Mouse (Mus musculus): ENCODE measurements around the gene Rpl18a. TPM values are rescaled to one million over a fixed set of nuclear protein-coding genes. Genes with fewer than 3 reads are reported as not detected.

The Rpl18a gene
- polyA plus RNA-seq, 1 experiment = 7,420 TPM

DNA sequence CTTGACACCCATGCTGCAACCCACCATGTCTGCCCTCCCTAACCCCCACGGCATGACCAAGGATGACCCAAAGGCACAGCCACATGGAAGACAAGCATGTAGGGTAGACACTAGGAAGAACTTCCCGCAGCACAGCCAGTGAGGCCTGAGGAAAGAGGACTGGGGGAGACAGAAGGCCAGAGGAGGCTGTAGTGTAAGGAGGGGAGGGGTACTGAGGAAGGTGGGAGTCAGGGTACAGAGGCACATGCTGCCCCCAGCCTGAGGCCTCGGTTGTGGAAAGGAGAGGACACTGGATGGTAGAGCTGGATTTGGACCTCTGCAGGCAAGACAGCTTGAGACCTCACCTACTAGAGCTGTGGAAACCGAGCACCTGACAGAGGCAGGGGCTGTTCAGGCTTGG, 46.3 kb downstream of the Rpl18a start:
- H3K27me3 ChIP-seq (ENCODE audit: control insufficient read depth, insufficient read depth, low read length) = no peaks in the 10 kb centered on the region
- no peak for TF ChIP-seq CTCF (IDR thresholded peaks at IDR 0.05; ENCODE audit: borderline replicate concordance, control insufficient read depth, extremely low read depth, insufficient read depth, low read length, poor library complexity)
- no peak for TF ChIP-seq POLR2A (IDR thresholded peaks at IDR 0.05; ENCODE audit: control insufficient read depth, extremely low read depth, insufficient read depth, low read length, poor library complexity)
- H3K4me1 ChIP-seq (replicated peaks; ENCODE audit: control insufficient read depth, insufficient read depth, low read length) = no peaks in the 10 kb centered on the region
- H3K36me3 ChIP-seq (ENCODE audit: control insufficient read depth, insufficient read depth, low read length) = no peaks in the 10 kb centered on the region
- no peak for DNase-seq
- no peak overlapping the region for H3K4me3 ChIP-seq (ENCODE audit: control insufficient read depth, insufficient read depth, low read length)
- no peak overlapping the region for H3K27ac ChIP-seq (ENCODE audit: control insufficient read depth, insufficient read depth, low read length)
- WGBS = 95% methylated on average over 4 of the region's 4 CpGs

DNA sequence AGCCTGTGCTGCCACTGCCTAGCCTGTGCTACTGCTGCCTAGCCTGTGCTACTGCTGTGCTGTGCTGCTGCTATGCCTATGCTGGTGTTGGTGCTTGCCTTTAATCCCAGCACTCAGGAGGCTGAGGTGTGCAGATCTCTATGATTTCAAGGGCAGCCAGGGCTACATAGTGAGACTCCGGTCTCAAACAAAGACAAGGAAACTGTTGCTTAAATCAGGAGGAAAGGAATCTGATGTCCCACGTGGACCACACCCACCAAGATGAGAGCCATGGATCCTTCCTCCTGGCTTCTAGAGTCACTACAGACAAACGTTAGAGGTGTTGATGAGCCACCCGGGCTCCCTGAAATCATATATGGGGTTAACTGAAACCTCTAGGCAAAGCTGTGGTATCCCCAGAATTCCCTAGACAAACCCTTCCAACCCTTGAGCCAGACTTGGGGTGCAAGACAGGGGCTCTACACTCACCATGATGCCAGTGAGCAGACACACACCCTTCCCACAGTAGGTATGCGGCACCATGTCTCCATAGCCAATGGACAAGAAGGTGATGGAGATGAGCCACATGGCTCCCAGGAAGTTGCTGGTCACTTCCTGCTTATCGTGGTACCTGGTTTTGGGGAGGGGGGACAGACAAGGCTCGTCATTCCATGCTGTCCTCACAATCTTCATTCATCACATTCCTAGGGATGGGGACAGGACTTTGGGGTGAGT, 46.9 kb downstream of the Rpl18a start:
- H3K36me3 ChIP-seq (ENCODE audit: control insufficient read depth, insufficient read depth, low read length) = no peaks in the 10 kb centered on the region
- TF ChIP-seq POLR2A (IDR thresholded peaks at IDR 0.05; ENCODE audit: control insufficient read depth, extremely low read depth, insufficient read depth, low read length, poor library complexity) (no peak), CTCF (IDR thresholded peaks at IDR 0.05; ENCODE audit: borderline replicate concordance, control insufficient read depth, extremely low read depth, insufficient read depth, low read length, poor library complexity) (no peak)
- H3K27ac ChIP-seq (ENCODE audit: control insufficient read depth, insufficient read depth, low read length) = no peak overlapping the region
- WGBS = 85% methylated on average over 7 of the region's 7 CpGs
- no peak overlapping the region for H3K4me3 ChIP-seq (ENCODE audit: control insufficient read depth, insufficient read depth, low read length)
- no peak for DNase-seq
- H3K4me1 ChIP-seq (replicated peaks; ENCODE audit: control insufficient read depth, insufficient read depth, low read length) = no peaks in the 10 kb centered on the region
- H3K27me3 ChIP-seq (ENCODE audit: control insufficient read depth, insufficient read depth, low read length) = no peaks in the 10 kb centered on the region

DNA sequence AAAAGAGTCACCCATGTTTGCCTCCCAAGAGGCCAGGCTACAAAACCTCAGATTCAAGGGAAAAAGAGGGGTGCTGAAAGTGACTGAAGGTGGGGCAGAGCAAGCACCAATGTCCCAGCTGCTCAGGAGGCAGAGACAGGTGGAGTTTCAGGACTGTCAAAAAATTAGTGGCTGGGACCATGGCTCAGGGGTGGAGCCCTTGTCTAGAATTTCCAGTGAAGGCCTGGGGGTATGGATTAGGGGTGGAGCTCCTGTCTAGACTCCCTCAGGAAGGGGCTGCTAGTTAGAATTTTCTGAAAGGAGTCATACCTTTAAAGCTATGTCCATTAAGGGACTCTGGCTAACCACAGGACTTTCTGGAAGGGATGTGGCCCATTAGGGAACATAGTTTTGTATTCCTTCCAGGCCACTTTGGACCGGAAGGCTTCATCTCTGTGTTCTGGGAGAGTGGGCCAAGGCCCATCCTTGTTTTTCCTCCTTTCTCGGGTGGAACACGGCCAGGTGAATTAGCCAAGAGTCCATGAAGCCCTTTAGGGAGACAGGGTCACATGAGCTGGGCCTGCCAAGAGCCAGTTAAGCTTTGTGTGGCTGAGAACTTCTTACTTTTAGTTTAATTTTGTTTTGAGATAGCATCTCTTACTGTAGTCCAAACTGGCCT, 47.8 kb downstream of the Rpl18a start:
- WGBS = 88% methylated on average over 3 of the region's 3 CpGs

DNA sequence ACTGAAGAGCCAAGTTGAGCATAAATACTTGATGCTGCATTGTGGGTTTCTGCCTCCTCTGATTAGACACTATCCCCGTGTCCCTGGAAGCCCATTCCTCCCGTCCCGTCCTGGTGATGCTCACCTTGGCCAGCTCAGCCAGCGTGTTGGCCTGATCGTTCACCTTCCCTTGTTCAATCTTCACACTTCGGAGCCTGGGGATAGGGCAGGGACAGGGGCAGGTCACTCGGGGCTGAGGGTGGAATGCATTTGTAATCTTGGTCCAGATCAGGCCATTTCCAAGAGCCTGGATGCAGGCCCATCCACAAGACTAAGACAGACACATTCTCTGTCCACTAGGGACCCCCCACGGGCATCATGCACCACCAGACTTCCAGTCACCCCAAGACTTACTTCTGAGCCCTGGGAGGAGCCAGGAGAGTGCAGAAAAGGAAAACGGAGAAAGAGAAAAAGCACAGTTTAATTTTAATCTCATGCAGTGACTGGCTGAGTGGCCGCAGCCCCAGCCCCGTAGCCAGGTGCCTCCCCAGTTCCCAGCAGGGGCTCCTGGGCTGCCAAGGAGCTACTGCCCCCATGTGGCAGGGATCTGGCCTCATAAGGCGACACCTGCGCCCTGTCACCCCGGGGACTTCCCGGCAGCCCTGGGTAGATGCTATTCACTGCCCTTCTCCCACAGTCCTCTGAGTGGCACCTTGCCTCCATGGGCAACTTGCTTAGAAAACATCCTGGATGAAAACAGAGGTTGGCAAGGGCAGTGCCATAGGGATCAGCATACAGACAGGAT, 50.6 kb downstream of the Rpl18a start:
- H3K4me3 ChIP-seq (ENCODE audit: control insufficient read depth, insufficient read depth, low read length) = no peak overlapping the region
- peak; percentile 58 for DNase-seq
- H3K27ac ChIP-seq (ENCODE audit: control insufficient read depth, insufficient read depth, low read length) = no peak overlapping the region
- WGBS = 52% methylated on average over 15 of the region's 15 CpGs
- H3K4me1 ChIP-seq (replicated peaks; ENCODE audit: control insufficient read depth, insufficient read depth, low read length) = peaks cover 3% of the 10 kb centered on the region
- peak; percentile 45; the same call in 1 of the 2 replicates for TF ChIP-seq CTCF (IDR thresholded peaks at IDR 0.05; ENCODE audit: borderline replicate concordance, control insufficient read depth, extremely low read depth, insufficient read depth, low read length, poor library complexity)
- no peak for TF ChIP-seq POLR2A (IDR thresholded peaks at IDR 0.05; ENCODE audit: control insufficient read depth, extremely low read depth, insufficient read depth, low read length, poor library complexity)
- H3K36me3 ChIP-seq (ENCODE audit: control insufficient read depth, insufficient read depth, low read length) = no peaks in the 10 kb centered on the region
- no peaks in the 10 kb centered on the region for H3K27me3 ChIP-seq (ENCODE audit: control insufficient read depth, insufficient read depth, low read length)

More for the DNA sequence above, 47.8 kb downstream of the Rpl18a start:
- no peaks in the 10 kb centered on the region for H3K36me3 ChIP-seq (ENCODE audit: control insufficient read depth, insufficient read depth, low read length)
- H3K4me3 ChIP-seq (ENCODE audit: control insufficient read depth, insufficient read depth, low read length) = no peak overlapping the region
- TF ChIP-seq POLR2A (IDR thresholded peaks at IDR 0.05; ENCODE audit: control insufficient read depth, extremely low read depth, insufficient read depth, low read length, poor library complexity) (no peak), CTCF (IDR thresholded peaks at IDR 0.05; ENCODE audit: borderline replicate concordance, control insufficient read depth, extremely low read depth, insufficient read depth, low read length, poor library complexity) (no peak)
- H3K27me3 ChIP-seq (ENCODE audit: control insufficient read depth, insufficient read depth, low read length) = no peaks in the 10 kb centered on the region
- no peak overlapping the region for H3K27ac ChIP-seq (ENCODE audit: control insufficient read depth, insufficient read depth, low read length)
- no peaks in the 10 kb centered on the region for H3K4me1 ChIP-seq (replicated peaks; ENCODE audit: control insufficient read depth, insufficient read depth, low read length)
- no peak for DNase-seq

DNA sequence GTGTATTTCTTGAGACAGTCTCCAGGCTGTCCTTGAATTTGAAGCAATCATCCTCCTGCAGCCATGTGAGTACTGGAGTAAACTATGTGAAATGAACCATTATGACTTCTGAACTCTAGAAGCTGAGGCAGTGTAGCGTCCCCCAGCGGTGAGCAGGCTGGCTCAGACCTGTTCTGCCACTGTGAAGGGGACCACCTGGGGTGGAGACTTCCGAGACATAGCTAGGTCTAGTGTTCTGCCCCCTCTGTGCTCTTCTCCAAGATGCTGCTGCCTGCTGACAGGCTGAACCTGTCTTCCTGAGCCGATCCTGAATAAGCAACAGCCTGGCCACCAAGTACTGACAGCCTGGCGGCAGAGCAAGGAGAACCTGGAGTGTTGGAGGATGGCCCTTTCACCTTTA, 52.1 kb downstream of the Rpl18a start:
- 81% methylated on average over 5 of the region's 5 CpGs for WGBS
- no peak for DNase-seq
- Histone ChIP-seq H3K27ac (ENCODE audit: control insufficient read depth, insufficient read depth, low read length) (no peak overlapping the region), H3K36me3 (ENCODE audit: control insufficient read depth, insufficient read depth, low read length) (no peaks in the 10 kb centered on the region), H3K4me3 (ENCODE audit: control insufficient read depth, insufficient read depth, low read length) (no peak overlapping the region), H3K27me3 (ENCODE audit: control insufficient read depth, insufficient read depth, low read length) (no peaks in the 10 kb centered on the region), H3K4me1 (replicated peaks; ENCODE audit: control insufficient read depth, insufficient read depth, low read length) (peaks cover 8% of the 10 kb centered on the region)
- no peak for TF ChIP-seq POLR2A (IDR thresholded peaks at IDR 0.05; ENCODE audit: control insufficient read depth, extremely low read depth, insufficient read depth, low read length, poor library complexity)
- TF ChIP-seq CTCF (IDR thresholded peaks at IDR 0.05; ENCODE audit: borderline replicate concordance, control insufficient read depth, extremely low read depth, insufficient read depth, low read length, poor library complexity) = no peak

Other genes starting within 250 kb of the Rpl18a start
- 40.7 and 41.9 TPM in 2 replicates for gene Pgpep1, start 237.0 kb downstream of the Rpl18a start, polyA plus RNA-seq (2012; rRNA removed)
- gene Lsm4, start 224.2 kb downstream of the Rpl18a start, polyA plus RNA-seq (2012; rRNA removed) = 192 and 199 TPM in 2 replicates
- 540 and 792 TPM in 2 replicates for gene Jund, start 198.5 kb downstream of the Rpl18a start, polyA plus RNA-seq (2012; rRNA removed)
- 0.19 and 0.28 TPM in 2 replicates for gene Iqcn, start 194.0 kb downstream of the Rpl18a start, polyA plus RNA-seq (2012; rRNA removed)
- 0.48 and 0.50 TPM in 2 replicates for gene Gm3336, start 178.9 kb downstream of the Rpl18a start, polyA plus RNA-seq (2012; rRNA removed)
- gene Pde4c, start 173.7 kb downstream of the Rpl18a start, polyA plus RNA-seq (2012; rRNA removed) = 4.9 and 6.2 TPM in 2 replicates
- gene Rab3a, start 142.7 kb downstream of the Rpl18a start, polyA plus RNA-seq (2012; rRNA removed) = 17.8 and 20.8 TPM in 2 replicates
- gene Mpv17l2, start 136.5 kb downstream of the Rpl18a start, polyA plus RNA-seq (2012; rRNA removed) = 72.9 and 103 TPM in 2 replicates
- gene Pik3r2, start 120.7 kb downstream of the Rpl18a start, polyA plus RNA-seq (2012; rRNA removed) = 124 and 136 TPM in 2 replicates
- 615 and 696 TPM in 2 replicates for gene Mast3, start 92.4 kb downstream of the Rpl18a start, polyA plus RNA-seq (2012; rRNA removed)
- 48.6 and 53.4 TPM in 2 replicates for gene Il12rb1, start 89.0 kb downstream of the Rpl18a start, polyA plus RNA-seq (2012; rRNA removed)
- 75.4 and 77.4 TPM in 2 replicates for gene Arrdc2, start 57.7 kb downstream of the Rpl18a start, polyA plus RNA-seq (2012; rRNA removed)
- gene Kcnn1, start 34.2 kb downstream of the Rpl18a start, polyA plus RNA-seq (2012; rRNA removed) = 4.2 and 6.4 TPM in 2 replicates
- 51.8 and 53.4 TPM in 2 replicates for gene Ccdc124, start 23.5 kb downstream of the Rpl18a start, polyA plus RNA-seq (2012; rRNA removed)
- gene Slc5a5, start 4.7 kb downstream of the Rpl18a start, polyA plus RNA-seq (2012; rRNA removed) = 0.80 and 1.4 TPM in 2 replicates
- 145 and 151 TPM in 2 replicates for gene Map1s, start 8.5 kb upstream of the Rpl18a start, polyA plus RNA-seq (2012; rRNA removed)

Data from thymus, adult 2 months (tissue).